Mouse (Mus musculus): ENCODE measurements around the gene Fbxo9. TPM values are rescaled to one million over a fixed set of nuclear protein-coding genes. Genes with fewer than 3 reads are reported as not detected.
"Not testable (repeated sequence)": the region's sequence is repeated elsewhere in the genome, so short reads cannot be mapped to it uniquely, and the experiment has no call there.

The Fbxo9 gene
- 44.1 and 46.1 TPM in 2 replicates for polyA plus RNA-seq (2015; fragmentation: Nextera tagmentation; extraction: Ambion mirVana)

GRCm38 (mm10) chr9:78108796-78109239 lies at the start of gene Fbxo9, which contains the start of gene Ick:
TSS of gene Fbxo9 (minus strand) at chr9:78109065.
TSS of gene Ick (plus strand) at chr9:78109192.
- Histone ChIP-seq H3K9me3 (no peaks in the 10 kb centered on the region), H3K4me2 (peak within 1 kb of the TSS; percentile 85), H3K4me3 (replicated peaks) (peak within 1 kb of the TSS; percentile 70), H3K27me3 (replicated peaks) (no peaks in the 10 kb centered on the region), H3K4me1 (peaks cover 10% of the 10 kb centered on the region), H3K9ac (peak within 1 kb of the TSS; percentile 73), H3K27ac (peak within 1 kb of the TSS; percentile 95), H3K36me3 (no peaks in the 10 kb centered on the region)
- WGBS, result under 1% methylated on average over 20 of the region's 20 CpGs
- ATAC-seq (ENCODE audit: insufficient read depth, low FRiP score, low read depth), result peak; percentile 92

GRCm38 (mm10) chr9:78157221-78157620 lies 48.4 kb upstream of the Fbxo9 start:
- WGBS, result 83% methylated on average over 1 of the region's 1 CpGs
- no peak overlapping the region for H3K4me3 ChIP-seq (replicated peaks)
- no peak for ATAC-seq (ENCODE audit: insufficient read depth, low FRiP score, low read depth)
- peaks cover 27% of the 10 kb centered on the region; the same call in 1 of the 2 replicates for H3K36me3 ChIP-seq
- H3K27ac ChIP-seq, result no peak overlapping the region
- H3K9me3 ChIP-seq, result no peaks in the 10 kb centered on the region
- H3K4me1 ChIP-seq, result no peaks in the 10 kb centered on the region
- H3K9ac ChIP-seq, result no peak overlapping the region
- no peaks in the 10 kb centered on the region for H3K27me3 ChIP-seq (replicated peaks)
- no peak overlapping the region for H3K4me2 ChIP-seq

GRCm38 (mm10) chr9:78154211-78154977 lies 45.5 kb upstream of the Fbxo9 start:
- 70% methylated on average over 11 of the region's 11 CpGs for WGBS
- no peak for ATAC-seq (ENCODE audit: insufficient read depth, low FRiP score, low read depth)
- Histone ChIP-seq H3K9ac (no peak overlapping the region), H3K9me3 (no peaks in the 10 kb centered on the region), H3K36me3 (peaks cover 12% of the 10 kb centered on the region; the same call in 1 of the 2 replicates), H3K4me1 (no peaks in the 10 kb centered on the region), H3K4me3 (replicated peaks) (no peak overlapping the region), H3K27me3 (replicated peaks) (no peaks in the 10 kb centered on the region), H3K4me2 (no peak overlapping the region), H3K27ac (no peak overlapping the region)

- not testable (repeated sequence) for H3K27me3 ChIP-seq (replicated peaks); H3K27ac ChIP-seq; H3K4me3 ChIP-seq (replicated peaks); H3K4me2 ChIP-seq; H3K4me1 ChIP-seq; ATAC-seq (ENCODE audit: insufficient read depth, low FRiP score, low read depth); H3K9me3 ChIP-seq; H3K36me3 ChIP-seq; H3K9ac ChIP-seq
- 97% methylated on average over 2 of the region's 2 CpGs for WGBS
These were observed 40.9 kb upstream of the Fbxo9 start for GRCm38 (mm10) chr9:78149770-78150169.

- Histone ChIP-seq H3K9me3 (no peaks in the 10 kb centered on the region), H3K4me3 (replicated peaks) (no peak overlapping the region), H3K27ac (no peak overlapping the region), H3K36me3 (peaks cover 4% of the 10 kb centered on the region; the same call in 1 of the 2 replicates), H3K27me3 (replicated peaks) (no peaks in the 10 kb centered on the region), H3K4me2 (no peak overlapping the region), H3K4me1 (no peaks in the 10 kb centered on the region), H3K9ac (no peak overlapping the region)
- ATAC-seq (ENCODE audit: insufficient read depth, low FRiP score, low read depth), result no peak
- 86% methylated on average over 6 of the region's 6 CpGs for WGBS
These were observed 39.3 kb upstream of the Fbxo9 start for GRCm38 (mm10) chr9:78148149-78148548.

- Histone ChIP-seq H3K9me3 (no peaks in the 10 kb centered on the region), H3K9ac (no peak overlapping the region), H3K4me2 (no peak overlapping the region), H3K4me3 (replicated peaks) (no peak overlapping the region), H3K27ac (no peak overlapping the region), H3K27me3 (replicated peaks) (no peaks in the 10 kb centered on the region), H3K36me3 (peaks cover 15% of the 10 kb centered on the region), H3K4me1 (no peaks in the 10 kb centered on the region)
- no peak for ATAC-seq (ENCODE audit: insufficient read depth, low FRiP score, low read depth)
- 79% methylated on average over 6 of the region's 6 CpGs for WGBS
These were observed 37.8 kb upstream of the Fbxo9 start for GRCm38 (mm10) chr9:78146627-78147026.

GRCm38 (mm10) chr9:78146099-78146498 lies 37.2 kb upstream of the Fbxo9 start:
- H3K27ac ChIP-seq, result no peak overlapping the region
- no peak overlapping the region for H3K4me3 ChIP-seq (replicated peaks)
- no peaks in the 10 kb centered on the region for H3K9me3 ChIP-seq
- peaks cover 17% of the 10 kb centered on the region for H3K36me3 ChIP-seq
- H3K4me2 ChIP-seq, result no peak overlapping the region
- H3K9ac ChIP-seq, result no peak overlapping the region
- 69% methylated on average over 4 of the region's 4 CpGs for WGBS
- H3K27me3 ChIP-seq (replicated peaks), result no peaks in the 10 kb centered on the region
- no peaks in the 10 kb centered on the region for H3K4me1 ChIP-seq
- ATAC-seq (ENCODE audit: insufficient read depth, low FRiP score, low read depth), result 0 out of 2 replicates have a peak, but pooled peaks have one; percentile 20

GRCm38 (mm10) chr9:78139463-78139862 lies 30.6 kb upstream of the Fbxo9 start:
- Histone ChIP-seq H3K9me3 (no peaks in the 10 kb centered on the region), H3K27ac (no peak overlapping the region), H3K4me1 (no peaks in the 10 kb centered on the region), H3K27me3 (replicated peaks) (no peaks in the 10 kb centered on the region), H3K9ac (no peak overlapping the region), H3K4me2 (no peak overlapping the region), H3K36me3 (peaks cover 24% of the 10 kb centered on the region), H3K4me3 (replicated peaks) (no peak overlapping the region)
- WGBS, result 86% methylated on average over 4 of the region's 4 CpGs
- no peak for ATAC-seq (ENCODE audit: insufficient read depth, low FRiP score, low read depth)

- Histone ChIP-seq H3K27ac (no peak overlapping the region), H3K36me3 (peaks cover 23% of the 10 kb centered on the region), H3K27me3 (replicated peaks) (no peaks in the 10 kb centered on the region), H3K4me3 (replicated peaks) (no peak overlapping the region), H3K4me2 (no peak overlapping the region), H3K4me1 (no peaks in the 10 kb centered on the region), H3K9me3 (no peaks in the 10 kb centered on the region), H3K9ac (no peak overlapping the region)
- no peak for ATAC-seq (ENCODE audit: insufficient read depth, low FRiP score, low read depth)
- 89% methylated on average over 9 of the region's 9 CpGs for WGBS
These were observed 29.3 kb upstream of the Fbxo9 start for GRCm38 (mm10) chr9:78138044-78138676.

GRCm38 (mm10) chr9:78135658-78136057 lies 26.8 kb upstream of the Fbxo9 start:
- no peak for ATAC-seq (ENCODE audit: insufficient read depth, low FRiP score, low read depth)
- H3K9ac ChIP-seq, result no peak overlapping the region

GRCm38 (mm10) chr9:78126643-78127042 lies 17.8 kb upstream of the Fbxo9 start:
- peaks cover 6% of the 10 kb centered on the region for H3K4me1 ChIP-seq
- H3K27me3 ChIP-seq (replicated peaks), result no peaks in the 10 kb centered on the region
- H3K36me3 ChIP-seq, result peaks cover 7% of the 10 kb centered on the region; the same call in 1 of the 2 replicates
- no peak overlapping the region for H3K4me3 ChIP-seq (replicated peaks)
- no peaks in the 10 kb centered on the region for H3K9me3 ChIP-seq
- ATAC-seq (ENCODE audit: insufficient read depth, low FRiP score, low read depth), result no peak
- no peak overlapping the region for H3K9ac ChIP-seq
- H3K27ac ChIP-seq, result peak overlapping the region; percentile 51; the same call in 1 of the 2 replicates
- 43% methylated on average over 10 of the region's 10 CpGs for WGBS
- no peak overlapping the region for H3K4me2 ChIP-seq

More at GRCm38 (mm10) chr9:78135658-78136057, 26.8 kb upstream of the Fbxo9 start:
- no peaks in the 10 kb centered on the region for H3K9me3 ChIP-seq
- no peak overlapping the region for H3K27ac ChIP-seq
- 81% methylated on average over 7 of the region's 7 CpGs for WGBS
- H3K4me3 ChIP-seq (replicated peaks), result no peak overlapping the region
- no peak overlapping the region for H3K4me2 ChIP-seq
- no peaks in the 10 kb centered on the region for H3K27me3 ChIP-seq (replicated peaks)
- peaks cover 5% of the 10 kb centered on the region; the same call in 1 of the 2 replicates for H3K36me3 ChIP-seq
- H3K4me1 ChIP-seq, result no peaks in the 10 kb centered on the region

GRCm38 (mm10) chr9:78126007-78126406 lies 17.1 kb upstream of the Fbxo9 start:
- H3K9me3 ChIP-seq, result no peaks in the 10 kb centered on the region
- 50% methylated on average over 6 of the region's 6 CpGs for WGBS
- H3K27ac ChIP-seq, result peak overlapping the region; percentile 51; the same call in 1 of the 2 replicates
- no peak overlapping the region for H3K4me3 ChIP-seq (replicated peaks)
- H3K4me2 ChIP-seq, result no peak overlapping the region
- no peak overlapping the region for H3K9ac ChIP-seq
- ATAC-seq (ENCODE audit: insufficient read depth, low FRiP score, low read depth), result no peak
- peaks cover 7% of the 10 kb centered on the region; the same call in 1 of the 2 replicates for H3K36me3 ChIP-seq
- H3K27me3 ChIP-seq (replicated peaks), result no peaks in the 10 kb centered on the region
- peaks cover 6% of the 10 kb centered on the region for H3K4me1 ChIP-seq

All from stomach, embryonic 15.5 days (tissue).